In genomic region chr5:127705225-127705624, GRCm38 (mm10) we compare ENCODE assay signal across 22 mouse cellular contexts.
DNase-seq lines count a peak whose midpoint lies in the region; ATAC-seq and TF ChIP-seq lines count a peak whose summit lies in the region.
"Had no signal": no experiment of that assay in that cellular context is flagged by ENCODE, and none has a peak within 500 bp of the region (broad histone marks: within the 10 kb centered on the region; RNA-seq: fewer than 3 reads in every experiment).

No protein-coding gene starts in this region.

- TF ChIP-seq CTCF in E14TG2a.4 (conservative IDR thresholded peaks at IDR 0.05; ENCODE audit: low read length), result no peak

- peak overlapping the region; percentile 20; the same call in 1 of the 2 replicates for H3K4me3 ChIP-seq in E14TG2a.4 (replicated peaks; ENCODE audit: low read length)
- H3K4me3 ChIP-seq in forebrain, embryonic 12.5 days (replicated peaks), result no peak overlapping the region
- H3K4me3 ChIP-seq in forebrain, embryonic 16.5 days (replicated peaks; ENCODE audit: low read length), result no peak overlapping the region
- H3K4me3 ChIP-seq: embryonic facial prominence, embryonic 13.5 days; embryonic facial prominence, embryonic 15.5 days; erythroblast, embryonic 14.5 days; forebrain, embryonic 10.5 days; forebrain, embryonic 13.5 days; forebrain, embryonic 15.5 days had no signal

- peaks cover 87% of the 10 kb centered on the region for H3K4me1 ChIP-seq in E14TG2a.4 (replicated peaks; ENCODE audit: low read depth, low read length)
- peaks cover 7% of the 10 kb centered on the region; the same call in 1 of the 2 replicates for H3K4me1 ChIP-seq in forebrain, embryonic 12.5 days
- H3K4me1 ChIP-seq in forebrain, embryonic 16.5 days (replicated peaks; ENCODE audit: control insufficient read depth, insufficient read depth, low read length), result no peaks in the 10 kb centered on the region
- H3K4me1 ChIP-seq: embryonic facial prominence, embryonic 13.5 days; embryonic facial prominence, embryonic 15.5 days; forebrain, embryonic 15.5 days had no signal

- ATAC-seq in forebrain, embryonic 12.5 days (ENCODE audit: low FRiP score), result no peak
- no peak for ATAC-seq in forebrain, embryonic 16.5 days
- ATAC-seq: forebrain, embryonic 13.5 days; forebrain, embryonic 15.5 days had no signal

- intact Hi-C loops in gastrocnemius, postnatal 36 days (cut with DNase I), result no loop called here

- no peak overlapping the region for H3K4me2 ChIP-seq in forebrain, embryonic 12.5 days
- H3K4me2 ChIP-seq in forebrain, embryonic 16.5 days (ENCODE audit: low read length), result no peak overlapping the region
- H3K4me2 ChIP-seq: embryonic facial prominence, embryonic 13.5 days; embryonic facial prominence, embryonic 15.5 days; forebrain, embryonic 13.5 days; forebrain, embryonic 15.5 days had no signal

- peaks cover 26% of the 10 kb centered on the region for H3K36me3 ChIP-seq in E14TG2a.4 (ENCODE audit: insufficient read depth, low read length)
- no peaks in the 10 kb centered on the region for H3K36me3 ChIP-seq in forebrain, embryonic 12.5 days (replicated peaks)
- H3K36me3 ChIP-seq in forebrain, embryonic 16.5 days (ENCODE audit: control insufficient read depth, insufficient read depth), result no peaks in the 10 kb centered on the region
- H3K36me3 ChIP-seq: embryonic facial prominence, embryonic 13.5 days; embryonic facial prominence, embryonic 15.5 days; forebrain, embryonic 15.5 days had no signal

- no peaks in the 10 kb centered on the region for H3K27me3 ChIP-seq in E14TG2a.4 (ENCODE audit: insufficient read depth, low read length)
- H3K27me3 ChIP-seq in forebrain, embryonic 12.5 days, result no peaks in the 10 kb centered on the region
- no peaks in the 10 kb centered on the region for H3K27me3 ChIP-seq in forebrain, embryonic 16.5 days (replicated peaks; ENCODE audit: control insufficient read depth, insufficient read depth, low read length)
- H3K27me3 ChIP-seq: embryonic facial prominence, embryonic 13.5 days; embryonic facial prominence, embryonic 15.5 days; forebrain, embryonic 13.5 days; forebrain, embryonic 15.5 days had no signal

- H3K9me3 ChIP-seq in E14TG2a.4 (ENCODE audit: low read length), result no peaks in the 10 kb centered on the region
- no peaks in the 10 kb centered on the region for H3K9me3 ChIP-seq in forebrain, embryonic 12.5 days
- H3K9me3 ChIP-seq in forebrain, embryonic 16.5 days (ENCODE audit: control insufficient read depth, low read length), result no peaks in the 10 kb centered on the region
- H3K9me3 ChIP-seq: embryonic facial prominence, embryonic 13.5 days; embryonic facial prominence, embryonic 15.5 days; forebrain, embryonic 10.5 days; forebrain, embryonic 13.5 days; forebrain, embryonic 15.5 days had no signal

- no peak overlapping the region for H3K9ac ChIP-seq in forebrain, embryonic 12.5 days
- no peak overlapping the region for H3K9ac ChIP-seq in forebrain, embryonic 16.5 days (replicated peaks; ENCODE audit: low read depth, low read length)
- H3K9ac ChIP-seq: embryonic facial prominence, embryonic 13.5 days; embryonic facial prominence, embryonic 15.5 days; forebrain, embryonic 13.5 days; forebrain, embryonic 15.5 days had no signal

- DNase-seq in ES-CJ7 (ENCODE audit: low read depth, low spot score) (peak; percentile 52), ZHBTc4 (ENCODE audit: low read depth, low spot score) (peak; percentile 56)
- DNase-seq in gastrocnemius, postnatal 36 days, result no peak
- DNase-seq: adrenal gland, adult 2 months; adrenal gland, postnatal 10 days; adrenal gland, postnatal 25 days; cerebellum, adult 11 months; cerebellum, adult 18-20 months; cerebellum, adult 8-10 months; cerebellum, adult 9-11 months; cerebellum, postnatal 14 days; cerebellum, postnatal 36 days; embryo, embryonic 11 days had no signal

- no peak overlapping the region for H3K27ac ChIP-seq in forebrain, embryonic 12.5 days
- H3K27ac ChIP-seq in forebrain, embryonic 16.5 days (ENCODE audit: low read length), result no peak overlapping the region
- H3K27ac ChIP-seq: embryonic facial prominence, embryonic 13.5 days; embryonic facial prominence, embryonic 15.5 days; forebrain, embryonic 10.5 days; forebrain, embryonic 13.5 days; forebrain, embryonic 15.5 days had no signal

- WGBS in forebrain, embryonic 12.5 days, result 92% methylated on average over 9 of the region's 9 CpGs
- WGBS in forebrain, embryonic 16.5 days, result 96% methylated on average over 9 of the region's 9 CpGs

Comparison
In these comparisons a context has a peak if more than half of its experiments do, and no peak if none do; other contexts are left out.
1. DNase-seq: peak in ES-CJ7 (single experiment) and ZHBTc4 (single experiment); none in gastrocnemius, postnatal 36 days (0 of 2).